Mouse (Mus musculus): ENCODE results near the gene Dynlrb1. TPM values are rescaled to one million over a fixed set of nuclear protein-coding genes. Genes with fewer than 3 reads are reported as not detected.
A peak's percentile ranks its signal among the peaks of the same experiment; 100 is the strongest.

Dynlrb1 gene
- total RNA-seq (2021): 100 to 1,000 TPM; 292 to 339 TPM

- DNase-seq (ENCODE audit: low spot score in 2 of 2): peak; percentile 99 to 100
- intact Hi-C loops (cut with DNase I): no loop called here
These were observed at the start of gene Dynlrb1 for GRCm38 (mm10) chr2:155236362-155236992. Gene Dynlrb1, plus strand, starts transcription at chr2:155236533.

GRCm38 (mm10) chr2:155207419-155207818 lies 28.9 kb upstream of the Dynlrb1 start:
- DNase-seq (ENCODE audit: low spot score in 2 of 2): no peak
- intact Hi-C loops (cut with DNase I): no loop called here

GRCm38 (mm10) chr2:155223145-155223544 lies 13.2 kb upstream of the Dynlrb1 start:
- intact Hi-C loops (cut with DNase I): no loop called here
- DNase-seq (ENCODE audit: low spot score in 2 of 2): no peak

GRCm38 (mm10) chr2:155224721-155225120 lies 11.6 kb upstream of the Dynlrb1 start:
- intact Hi-C loops (cut with DNase I): no loop called here
- DNase-seq (ENCODE audit: low spot score in 2 of 2): no peak

GRCm38 (mm10) chr2:155235746-155236361 lies 479 bp upstream of the Dynlrb1 start:
- DNase-seq (ENCODE audit: low spot score in 2 of 2): no peak
- intact Hi-C loops (cut with DNase I): no loop called here

- DNase-seq (ENCODE audit: low spot score in 2 of 2): no peak
- intact Hi-C loops (cut with DNase I): no loop called here
These were observed 943 bp downstream of the Dynlrb1 start for GRCm38 (mm10) chr2:155237276-155237675.

GRCm38 (mm10) chr2:155240915-155241314 lies 4.6 kb downstream of the Dynlrb1 start:
- intact Hi-C loops (cut with DNase I): no loop called here
- no peak for DNase-seq (ENCODE audit: low spot score in 2 of 2)

- no peak for DNase-seq (ENCODE audit: low spot score in 2 of 2)
- intact Hi-C loops (cut with DNase I): no loop called here
These were observed 6.0 kb downstream of the Dynlrb1 start for GRCm38 (mm10) chr2:155242296-155242855.

GRCm38 (mm10) chr2:155246231-155246630 lies 9.9 kb downstream of the Dynlrb1 start:
- no peak for DNase-seq (ENCODE audit: low spot score in 2 of 2)
- intact Hi-C loops (cut with DNase I): no loop called here

- DNase-seq (ENCODE audit: low spot score in 2 of 2): no peak
- intact Hi-C loops (cut with DNase I): no loop called here
These were observed 11.9 kb downstream of the Dynlrb1 start for GRCm38 (mm10) chr2:155248206-155248605.

GRCm38 (mm10) chr2:155248718-155249117 lies 12.4 kb downstream of the Dynlrb1 start:
- no peak for DNase-seq (ENCODE audit: low spot score in 2 of 2)
- intact Hi-C loops (cut with DNase I): no loop called here

GRCm38 (mm10) chr2:155249588-155249987 lies 13.3 kb downstream of the Dynlrb1 start:
- DNase-seq (ENCODE audit: low spot score in 2 of 2): no peak
- intact Hi-C loops (cut with DNase I): no loop called here

- DNase-seq (ENCODE audit: low spot score in 2 of 2): no peak
- intact Hi-C loops (cut with DNase I): no loop called here
These were observed 29.2 kb downstream of the Dynlrb1 start for GRCm38 (mm10) chr2:155265526-155265925.

- DNase-seq (ENCODE audit: low spot score in 2 of 2): no peak
- intact Hi-C loops (cut with DNase I): no loop called here
These were observed 30.6 kb downstream of the Dynlrb1 start for GRCm38 (mm10) chr2:155266896-155267295.

- intact Hi-C loops (cut with DNase I): loop anchor here (10.0 kb wide), 1 partner anchor 113 kb away; the partner anchor contains the start of gene Trp53inp2
- DNase-seq (ENCODE audit: low spot score in 2 of 2): no peak
These were observed 35.6 kb downstream of the Dynlrb1 start for GRCm38 (mm10) chr2:155271957-155272356.

- intact Hi-C loops (cut with DNase I): loop anchor here (10.0 kb wide), 1 partner anchor 112 kb away; the partner anchor contains the start of gene Trp53inp2
- no peak for DNase-seq (ENCODE audit: low spot score in 2 of 2)
These were observed 36.2 kb downstream of the Dynlrb1 start for GRCm38 (mm10) chr2:155272396-155273170.

- intact Hi-C loops (cut with DNase I): loop anchor here (10.0 kb wide), 1 partner anchor 111 kb away; the partner anchor contains the start of gene Trp53inp2
- DNase-seq (ENCODE audit: low spot score in 2 of 2): no peak
These were observed 37.3 kb downstream of the Dynlrb1 start for GRCm38 (mm10) chr2:155273603-155274002.

GRCm38 (mm10) chr2:155276195-155276594 lies 39.9 kb downstream of the Dynlrb1 start, which contains the start of gene Map1lc3a:
Gene Map1lc3a, plus strand, starts transcription at chr2:155276297.
- DNase-seq (ENCODE audit: low spot score in 2 of 2): peak; percentile 98 to 99
- intact Hi-C loops (cut with DNase I): loop anchor here (10.0 kb wide), 1 partner anchor 109 kb away; the partner anchor contains the start of gene Trp53inp2

- intact Hi-C loops (cut with DNase I): loop anchor here (10.0 kb wide), 1 partner anchor 108 kb away; the partner anchor contains the start of gene Trp53inp2
- DNase-seq (ENCODE audit: low spot score in 2 of 2): peak in 1 of 2 experiments; percentile 62
These were observed 40.4 kb downstream of the Dynlrb1 start for GRCm38 (mm10) chr2:155276621-155277175.

All from left cerebral cortex, postnatal 36 days (tissue).